Mouse (Mus musculus) kidney, adult 9 months (tissue): ENCODE data around the gene Gm10273.

Experiments used
- DNase-seq: peaks from one replicate; pipeline ENCODE4 v3.0.0; 2022

The Gm10273 gene

GRCm38 (mm10) chr10:59403793-59404149 is 8.3 kb downstream of the Gm10273 start:
- DNase-seq: no peak

- no peak for DNase-seq
Measured at GRCm38 (mm10) chr10:59408499-59408898, 13.1 kb downstream of the Gm10273 start.

- DNase-seq: no peak
Measured at GRCm38 (mm10) chr10:59410264-59410663, 14.8 kb downstream of the Gm10273 start.

GRCm38 (mm10) chr10:59413711-59414110 is 18.3 kb downstream of the Gm10273 start:
- no peak for DNase-seq

- no peak for DNase-seq
Measured at GRCm38 (mm10) chr10:59416623-59417022, 21.2 kb downstream of the Gm10273 start.

GRCm38 (mm10) chr10:59419516-59419915 is 24.1 kb downstream of the Gm10273 start:
- DNase-seq: no peak

GRCm38 (mm10) chr10:59424453-59424852 is 29.0 kb downstream of the Gm10273 start:
- peak; percentile 31 for DNase-seq

- peak; percentile 58 for DNase-seq
Measured at GRCm38 (mm10) chr10:59425369-59425768, 29.9 kb downstream of the Gm10273 start.

GRCm38 (mm10) chr10:59426371-59426770 is 30.9 kb downstream of the Gm10273 start:
- peak; percentile 30 for DNase-seq

- no peak for DNase-seq
Measured at GRCm38 (mm10) chr10:59429448-59430135, 34.2 kb downstream of the Gm10273 start.

- no peak for DNase-seq
Measured at GRCm38 (mm10) chr10:59430701-59431218, 35.3 kb downstream of the Gm10273 start.

- DNase-seq: no peak
Measured at GRCm38 (mm10) chr10:59435746-59436145, 40.3 kb downstream of the Gm10273 start.

GRCm38 (mm10) chr10:59438651-59439050 is 43.2 kb downstream of the Gm10273 start:
- no peak for DNase-seq

GRCm38 (mm10) chr10:59439508-59439931 is 44.1 kb downstream of the Gm10273 start:
- peak; percentile 59 for DNase-seq

GRCm38 (mm10) chr10:59440177-59440576 is 44.7 kb downstream of the Gm10273 start:
- no peak for DNase-seq

- DNase-seq: no peak
Measured at GRCm38 (mm10) chr10:59441735-59442134, 46.3 kb downstream of the Gm10273 start, which contains the start of gene Oit3. Gene Oit3, minus strand, starts transcription at chr10:59441778.

GRCm38 (mm10) chr10:59443212-59443611 is 47.8 kb downstream of the Gm10273 start:
- peak; percentile 27 for DNase-seq

- DNase-seq: no peak
Measured at GRCm38 (mm10) chr10:59444106-59444505, 48.7 kb downstream of the Gm10273 start.

GRCm38 (mm10) chr10:59444635-59445034 is 49.2 kb downstream of the Gm10273 start:
- no peak for DNase-seq
